Mouse (Mus musculus) ES-E14 (cell line): Measurements from ENCODE around the gene Rbm47. TPM values are rescaled to one million over a fixed set of nuclear protein-coding genes. Genes with fewer than 3 reads are reported as not detected.

Experiments
- DNase-seq: peaks from one replicate; pipeline ENCODE4 v3.0.0-alpha.2; 2013; ENCODE audit warnings: low read depth, low spot score
- H3K27ac ChIP-seq: 2 replicates; pipeline ENCODE4 v1.5.1; 2012; ENCODE audit warnings: low read depth, mild to moderate bottlenecking, low read length, moderate library complexity, mixed read lengths; ENCODE audit not compliant: poor library complexity, insufficient read depth, severe bottlenecking
- H3K36me3 ChIP-seq: 2 replicates; pipeline ENCODE4 v1.6.1; 2012; ENCODE audit warnings: mild to moderate bottlenecking, low read length, moderate library complexity, mixed read lengths; ENCODE audit not compliant: control insufficient read depth, poor library complexity, insufficient read depth, severe bottlenecking
- H3K4me1 ChIP-seq, 2 experiments: fragments of 150-350 bp in 1 of 2; sonication (generic) in 1 of 2; 2 replicates each; pipeline ENCODE4 v1.6.1; 2012; ENCODE audit warnings: low read length in 2 of 2, mild to moderate bottlenecking in 1 of 2, mixed read lengths in 1 of 2; ENCODE audit not compliant: control insufficient read depth in 2 of 2, insufficient read depth in 2 of 2, poor library complexity in 1 of 2
- H3K4me3 ChIP-seq, 2 experiments: fragments of 150-350 bp in 1 of 2; sonication (generic) in 1 of 2; 2 replicates each; pipeline ENCODE4 v1.5.1; 2012; ENCODE audit warnings: low read length in 2 of 2, low read depth in 1 of 2, mild to moderate bottlenecking in 1 of 2, mixed read lengths in 1 of 2; ENCODE audit not compliant: insufficient read depth in 1 of 2, poor library complexity in 1 of 2, severe bottlenecking in 1 of 2
- H3K9ac ChIP-seq: 2 replicates; pipeline ENCODE4 v1.6.1; 2012; ENCODE audit warnings: low read depth, mild to moderate bottlenecking, low read length, mixed read lengths; ENCODE audit not compliant: poor library complexity, insufficient read depth, severe bottlenecking
- H3K9me3 ChIP-seq: fragments of 150-350 bp; sonication (generic); 2 replicates; pipeline ENCODE4 v1.6.1; 2012; ENCODE audit warnings: low read depth, mild to moderate bottlenecking, low read length; ENCODE audit not compliant: control insufficient read depth, insufficient read depth
- CHD2 ChIP-seq: IDR thresholded peaks from 2 replicates; pipeline ENCODE4 v1.6.1; 2014; ENCODE audit warnings: mild to moderate bottlenecking, low read depth, low read length, inconsistent platforms
- HCFC1 ChIP-seq: IDR thresholded peaks from 2 replicates; pipeline ENCODE4 v1.6.1; 2012; ENCODE audit warnings: low read length, inconsistent platforms, borderline replicate concordance; ENCODE audit not compliant: insufficient read depth
- MAFK ChIP-seq: IDR thresholded peaks from 2 replicates; pipeline ENCODE4 v1.6.1; 2014; ENCODE audit warnings: mild to moderate bottlenecking, low read depth, low read length, inconsistent platforms; ENCODE audit not compliant: insufficient read depth
- ZC3H11A ChIP-seq: IDR thresholded peaks from 2 replicates; pipeline ENCODE4 v1.6.1; 2012; ENCODE audit warnings: low read depth, mild to moderate bottlenecking, inconsistent platforms, low read length, borderline replicate concordance
- ZNF384 ChIP-seq: IDR thresholded peaks from 2 replicates; pipeline ENCODE4 v1.6.1; 2012; ENCODE audit warnings: low read depth, low read length, inconsistent platforms
- in situ Hi-C, 2 experiments: fragments of 600-800 bp; cut with MboI; formaldehyde crosslinking; loops; one replicate each; pipeline ENCODE4 v1.15.1; 2025; ENCODE audit warnings: low sequenced_read_pairs in 2 of 2, inconsistent platforms in 1 of 2; ENCODE audit not compliant: unreplicated experiment in 2 of 2
- total RNA-seq: library from RNA; depleted of rRNA; stranded (reverse); fragments of 300-350 nt; gene quantifications from 2 replicates; pipeline ENCODE4 v1.2.3, GENCODE M21; 2012

Gene Rbm47
- total RNA-seq, 1 experiment, result 13.4 TPM

- H3K36me3 ChIP-seq, result no peaks in the 10 kb centered on the region
- peaks cover 0 to 5% of the 10 kb centered on the region in 2 experiments; a peak in 3 of 4 replicates for H3K4me1 ChIP-seq
- no peak for TF ChIP-seq ZC3H11A
- TF ChIP-seq ZNF384, result no peak
- no peak for TF ChIP-seq CHD2
- no peak for TF ChIP-seq MAFK
- no peak overlapping the region for H3K27ac ChIP-seq
- no peak for DNase-seq
- H3K4me3 ChIP-seq, result no peak overlapping the region
- no peak overlapping the region for H3K9ac ChIP-seq
- in situ Hi-C loops, result no loop called here
- H3K9me3 ChIP-seq, result no peaks in the 10 kb centered on the region
Observed at GRCm38 (mm10) chr5:66135161-66135852, 37.6 kb downstream of the Rbm47 start.

- Histone ChIP-seq H3K4me3 (no peak overlapping the region), H3K4me1 (no peaks in the 10 kb centered on the region; a peak in 1 of 4 replicates), H3K27ac (no peak overlapping the region), H3K36me3 (no peaks in the 10 kb centered on the region), H3K9me3 (no peaks in the 10 kb centered on the region), H3K9ac (no peak overlapping the region)
- TF ChIP-seq ZC3H11A (peak; percentile 41; the same call in 1 of the 2 replicates), MAFK (no peak)
- in situ Hi-C loops, result no loop called here
- no peak for DNase-seq
Observed at GRCm38 (mm10) chr5:66134578-66134977, 38.3 kb downstream of the Rbm47 start.

- H3K4me1 ChIP-seq, result no peaks in the 10 kb centered on the region
- in situ Hi-C loops, result no loop called here
- no peak for DNase-seq
- no peak for TF ChIP-seq ZNF384
- TF ChIP-seq CHD2, result no peak
- no peak for TF ChIP-seq MAFK
- no peak for TF ChIP-seq ZC3H11A
- TF ChIP-seq HCFC1, result no peak
- H3K9ac ChIP-seq, result no peak overlapping the region
- H3K4me3 ChIP-seq, result no peak overlapping the region
- H3K36me3 ChIP-seq, result no peaks in the 10 kb centered on the region
- H3K27ac ChIP-seq, result no peak overlapping the region
- no peaks in the 10 kb centered on the region for H3K9me3 ChIP-seq
Observed at GRCm38 (mm10) chr5:66128948-66129347, 44.0 kb downstream of the Rbm47 start.

GRCm38 (mm10) chr5:66125418-66125817 lies 47.5 kb downstream of the Rbm47 start:
- in situ Hi-C loops, result no loop called here
- TF ChIP-seq HCFC1 (no peak), MAFK (no peak), CHD2 (no peak), ZNF384 (no peak), ZC3H11A (no peak)
- no peaks in the 10 kb centered on the region for H3K9me3 ChIP-seq
- H3K36me3 ChIP-seq, result no peaks in the 10 kb centered on the region
- peaks cover 3% of the 10 kb centered on the region in 2 experiments; a peak in 1 of 4 replicates for H3K4me1 ChIP-seq
- H3K27ac ChIP-seq, result no peak overlapping the region
- no peak for DNase-seq
- H3K4me3 ChIP-seq, result no peak overlapping the region
- H3K9ac ChIP-seq, result no peak overlapping the region

- DNase-seq, result no peak
- Histone ChIP-seq H3K9me3 (no peaks in the 10 kb centered on the region), H3K4me3 (no peak overlapping the region), H3K27ac (no peak overlapping the region), H3K9ac (no peak overlapping the region), H3K36me3 (no peaks in the 10 kb centered on the region), H3K4me1 (peaks cover 3% of the 10 kb centered on the region in 2 experiments; a peak in 1 of 4 replicates)
- no peak for TF ChIP-seq ZC3H11A
- TF ChIP-seq HCFC1, result no peak
- TF ChIP-seq CHD2, result no peak
- no peak for TF ChIP-seq ZNF384
- no peak for TF ChIP-seq MAFK
- in situ Hi-C loops, result no loop called here
Observed at GRCm38 (mm10) chr5:66124931-66125330, 48.0 kb downstream of the Rbm47 start.
